17 mouse cellular contexts compared by ENCODE assay signal in the genomic region with DNA sequence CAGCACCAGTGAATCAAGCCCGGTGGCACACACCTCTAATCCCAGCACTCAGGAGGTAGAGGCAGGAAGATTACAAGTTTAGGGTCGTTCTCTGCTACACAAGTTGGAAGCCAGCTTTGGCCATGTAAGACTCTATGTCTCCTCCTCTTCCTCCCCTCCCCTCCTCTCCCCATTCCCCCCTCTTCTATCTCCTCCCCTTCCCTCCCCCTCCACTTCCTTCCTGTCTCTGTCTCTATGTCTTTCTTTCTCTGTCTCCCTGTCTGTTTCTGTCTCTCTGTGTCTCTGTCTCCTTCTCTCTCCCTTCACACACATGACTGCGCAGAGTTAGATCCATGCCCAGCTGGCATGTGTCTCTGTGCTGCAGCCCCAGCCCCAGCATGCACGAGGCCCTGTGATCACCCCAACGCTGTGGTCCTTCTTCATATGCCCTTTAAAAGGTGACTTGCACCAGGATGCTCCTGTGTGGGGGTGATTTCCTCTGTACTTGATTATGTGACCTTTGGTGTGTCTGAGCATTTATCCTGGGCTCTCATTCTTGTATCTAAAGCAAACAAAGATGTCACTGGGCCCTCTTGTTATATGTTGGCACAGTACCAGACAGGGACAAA. TPM values are rescaled to one million over a fixed set of nuclear protein-coding genes. Genes with fewer than 3 reads are reported as not detected.
DNase-seq lines count a peak whose midpoint lies in the region; ATAC-seq lines count a peak whose summit lies in the region.
"Had no signal": no experiment of that assay in that cellular context is flagged by ENCODE, and none has a peak within 500 bp of the region (broad histone marks: within the 10 kb centered on the region; RNA-seq: fewer than 3 reads in every experiment).

No protein-coding gene starts in this region.

- ATAC-seq in hindbrain, embryonic 14.5 days (ENCODE audit: low FRiP score), result 0 out of 2 replicates have a peak, but pooled peaks have one; percentile 21
- no peak for ATAC-seq in hindbrain, embryonic 13.5 days (ENCODE audit: low FRiP score)
- ATAC-seq in inflammation-experienced regulatory T-cells, adult 6 months, result peak; percentile 54
- ATAC-seq in frontal cortex, adult (ENCODE audit: low TSS enrichment), result no peak

- no peak overlapping the region for H3K4me2 ChIP-seq in hindbrain, embryonic 14.5 days (replicated peaks)
- no peak overlapping the region for H3K4me2 ChIP-seq in hindbrain, embryonic 13.5 days
- H3K4me2 ChIP-seq: embryonic facial prominence, embryonic 13.5 days; intestine, embryonic 15.5 days had no signal

- no peak for DNase-seq in hindbrain, embryonic 14.5 days (ENCODE audit: low spot score)
- peak; percentile 49 for DNase-seq in thymus, postnatal 0 days (ENCODE audit: low spot score)
- no peak for DNase-seq in thymus, postnatal 10 days (ENCODE audit: low spot score in 2 of 2)
- no peak for DNase-seq in cerebellum, postnatal 36 days
- DNase-seq: cerebellum, adult 11 months; lung, adult 2 months; spleen, adult 18-20 months had no signal

- WGBS in hindbrain, embryonic 14.5 days, result 63% methylated on average over 5 of the region's 5 CpGs
- 67% methylated on average over 5 of the region's 5 CpGs for WGBS in hindbrain, embryonic 13.5 days

- H3K27me3 ChIP-seq in hindbrain, embryonic 14.5 days (ENCODE audit: control insufficient read depth, insufficient read depth, low read length), result no peaks in the 10 kb centered on the region
- no peaks in the 10 kb centered on the region for H3K27me3 ChIP-seq in hindbrain, embryonic 13.5 days
- H3K27me3 ChIP-seq: intestine, embryonic 15.5 days had no signal

- H3K36me3 ChIP-seq in hindbrain, embryonic 14.5 days (replicated peaks; ENCODE audit: control insufficient read depth, insufficient read depth), result no peaks in the 10 kb centered on the region
- H3K36me3 ChIP-seq in hindbrain, embryonic 13.5 days, result no peaks in the 10 kb centered on the region
- H3K36me3 ChIP-seq: embryonic facial prominence, embryonic 13.5 days; forebrain, embryonic 10.5 days; intestine, embryonic 15.5 days; limb, embryonic 13.5 days had no signal

- H3K4me3 ChIP-seq in hindbrain, embryonic 14.5 days (replicated peaks; ENCODE audit: low read length), result no peak overlapping the region
- H3K4me3 ChIP-seq in hindbrain, embryonic 13.5 days, result no peak overlapping the region
- H3K4me3 ChIP-seq: embryonic facial prominence, embryonic 13.5 days; forebrain, embryonic 10.5 days; intestine, embryonic 15.5 days; layer of hippocampus, adult 2 months; left cerebral cortex, adult 2 months; limb, embryonic 13.5 days had no signal

- H3K9me3 ChIP-seq in hindbrain, embryonic 14.5 days (ENCODE audit: control insufficient read depth, low read length), result no peaks in the 10 kb centered on the region
- no peaks in the 10 kb centered on the region for H3K9me3 ChIP-seq in hindbrain, embryonic 13.5 days
- H3K9me3 ChIP-seq: embryonic facial prominence, embryonic 13.5 days; forebrain, embryonic 10.5 days; intestine, embryonic 15.5 days; limb, embryonic 13.5 days had no signal

- peaks cover 22% of the 10 kb centered on the region; the same call in 1 of the 2 replicates for H3K4me1 ChIP-seq in hindbrain, embryonic 14.5 days (replicated peaks; ENCODE audit: control insufficient read depth, insufficient read depth, low read length)
- H3K4me1 ChIP-seq in hindbrain, embryonic 13.5 days (replicated peaks), result peaks cover 26% of the 10 kb centered on the region

- H3K27ac ChIP-seq in hindbrain, embryonic 14.5 days, result no peak overlapping the region
- H3K27ac ChIP-seq in hindbrain, embryonic 13.5 days, result no peak overlapping the region
- H3K27ac ChIP-seq: embryonic facial prominence, embryonic 13.5 days; forebrain, embryonic 10.5 days; intestine, embryonic 15.5 days; left cerebral cortex, adult 2 months; limb, embryonic 13.5 days had no signal

- H3K9ac ChIP-seq in hindbrain, embryonic 14.5 days, result no peak overlapping the region
- no peak overlapping the region for H3K9ac ChIP-seq in hindbrain, embryonic 13.5 days
- H3K9ac ChIP-seq: embryonic facial prominence, embryonic 13.5 days; intestine, embryonic 15.5 days; limb, embryonic 13.5 days had no signal

RNA-seq across cellular contexts. Expression of gene Lmod3, which starts 24.4 kb away (rescaled TPM):
- polyA plus RNA-seq in hindbrain, embryonic 14.5 days (2014; fragmentation: Nextera tagmentation; extraction: Ambion mirVana), result not detected in 2 replicates
- 0.08 and 0.17 TPM in 2 replicates for polyA plus RNA-seq in hindbrain, embryonic 13.5 days (2015; fragmentation: Nextera tagmentation; extraction: Ambion mirVana)
- 0.13 and 0.18 TPM in 2 replicates for polyA plus RNA-seq in thymus, postnatal 0 days (2015; fragmentation: Nextera tagmentation; extraction: Ambion mirVana)
- under 1 TPM in 2 of 3 experiments, not detected in 1; 0.15 to 0.16 TPM for polyA plus RNA-seq in inflammation-experienced regulatory T-cells, adult 6 months (2017; shearing (Covaris generic))
- polyA plus RNA-seq: forebrain, embryonic 10.5 days; midbrain, postnatal 0 days had no signal

Comparison
In these comparisons a context has a peak if more than half of its experiments do, and no peak if none do; other contexts are left out.
1. ATAC-seq: peak in hindbrain, embryonic 14.5 days (single experiment) and inflammation-experienced regulatory T-cells, adult 6 months (single experiment); none in hindbrain, embryonic 13.5 days (single experiment) and frontal cortex, adult (single experiment).